Mouse (Mus musculus) embryonic facial prominence, embryonic 15.5 days (tissue): ENCODE results near the gene Rsbn1l. TPM values are rescaled to one million over a fixed set of nuclear protein-coding genes. Genes with fewer than 3 reads are reported as not detected.

Experiments used
- ATAC-seq: fragments of 200-750 bp; cut with Nextera tagmentation; 2 replicates; pipeline ENCODE4 v1.8.0; 2017; ENCODE audit warnings: low read depth, moderate TSS enrichment; ENCODE audit not compliant: insufficient number of reproducible peaks, low FRiP score, low TSS enrichment
- H3K27ac ChIP-seq: fragments of 300-500 bp; sonication (generic); replicated peaks from 2 replicates; pipeline ENCODE4 v1.5.1; 2015; ENCODE audit warnings: mild to moderate bottlenecking, inconsistent platforms
- H3K27me3 ChIP-seq: fragments of 300-500 bp; sonication (generic); 2 replicates; pipeline ENCODE4 v1.6.1; 2015; ENCODE audit warnings: inconsistent platforms
- H3K36me3 ChIP-seq: fragments of 300-500 bp; sonication (generic); 2 replicates; pipeline ENCODE4 v1.6.1; 2015; ENCODE audit warnings: mild to moderate bottlenecking, inconsistent platforms
- H3K4me1 ChIP-seq: fragments of 300-500 bp; sonication (generic); 2 replicates; pipeline ENCODE4 v1.6.1; 2015; ENCODE audit warnings: inconsistent platforms
- H3K4me2 ChIP-seq: fragments of 300-500 bp; sonication (generic); replicated peaks from 2 replicates; pipeline ENCODE4 v1.6.1; 2015; ENCODE audit warnings: mild to moderate bottlenecking, inconsistent platforms
- H3K4me3 ChIP-seq: fragments of 300-500 bp; sonication (generic); replicated peaks from 2 replicates; pipeline ENCODE4 v1.5.1; 2015; ENCODE audit warnings: mild to moderate bottlenecking, inconsistent platforms
- H3K9ac ChIP-seq: fragments of 300-500 bp; sonication (generic); 2 replicates; pipeline ENCODE4 v1.6.1; 2015; ENCODE audit warnings: inconsistent platforms
- H3K9me3 ChIP-seq: fragments of 300-500 bp; sonication (generic); replicated peaks from 2 replicates; pipeline ENCODE4 v1.6.1; 2016; ENCODE audit warnings: inconsistent platforms
- WGBS: fragments of 180-500 bp; shearing (Covaris S2); methylation state at CpG from one replicate; pipeline ENCODE4 v1.1.7; 2015; 5-methylcytosine and 5-hydroxymethylcytosine counted together
- polyA plus RNA-seq: library from polyadenylated mRNA; unstranded; fragments of >200 nt; fragmentation: Nextera tagmentation; extraction: Ambion mirVana; gene quantifications from 2 replicates; pipeline ENCODE4 v1.2.1, GENCODE M21; 2015

Gene Rsbn1l
- polyA plus RNA-seq, 1 experiment from 2014 or later: 4.8 TPM

DNA sequence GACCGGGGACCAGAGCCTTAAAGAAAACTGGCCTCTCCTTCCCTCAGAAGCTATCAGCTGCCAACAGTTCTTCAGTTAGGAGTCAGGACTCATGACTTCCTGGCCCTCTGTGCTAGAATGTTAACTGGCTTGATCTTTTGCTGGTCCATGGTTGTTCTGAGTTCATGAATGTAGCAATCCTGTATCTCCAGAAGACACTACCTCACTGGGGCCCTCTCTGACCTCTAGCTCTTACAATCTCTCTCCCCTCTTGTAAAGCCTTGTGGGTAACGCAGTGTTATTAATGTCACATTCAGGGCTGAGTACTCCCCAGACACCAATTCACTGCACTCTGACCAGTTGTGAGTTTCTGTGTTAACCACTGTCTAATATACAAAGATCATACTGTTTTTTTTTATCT is 51.6 kb downstream of the Rsbn1l start:
- H3K36me3 ChIP-seq: peaks cover 28% of the 10 kb centered on the region
- H3K4me3 ChIP-seq: no peak overlapping the region
- WGBS: 91% methylated on average over 2 of the region's 2 CpGs
- no peaks in the 10 kb centered on the region for H3K9me3 ChIP-seq
- no peak overlapping the region for H3K27ac ChIP-seq
- no peaks in the 10 kb centered on the region for H3K27me3 ChIP-seq
- H3K4me1 ChIP-seq: no peaks in the 10 kb centered on the region
- H3K9ac ChIP-seq: no peak overlapping the region
- no peak for ATAC-seq
- no peak overlapping the region for H3K4me2 ChIP-seq

GRCm38 (mm10) chr5:20897446-20898167 is 58.6 kb downstream of the Rsbn1l start:
- 89% methylated on average over 2 of the region's 2 CpGs for WGBS
- no peak for ATAC-seq
- Histone ChIP-seq H3K27ac (no peak overlapping the region), H3K4me2 (no peak overlapping the region), H3K36me3 (peaks cover 28% of the 10 kb centered on the region), H3K9me3 (no peaks in the 10 kb centered on the region), H3K4me3 (no peak overlapping the region), H3K4me1 (no peaks in the 10 kb centered on the region), H3K9ac (no peak overlapping the region), H3K27me3 (no peaks in the 10 kb centered on the region)

DNA sequence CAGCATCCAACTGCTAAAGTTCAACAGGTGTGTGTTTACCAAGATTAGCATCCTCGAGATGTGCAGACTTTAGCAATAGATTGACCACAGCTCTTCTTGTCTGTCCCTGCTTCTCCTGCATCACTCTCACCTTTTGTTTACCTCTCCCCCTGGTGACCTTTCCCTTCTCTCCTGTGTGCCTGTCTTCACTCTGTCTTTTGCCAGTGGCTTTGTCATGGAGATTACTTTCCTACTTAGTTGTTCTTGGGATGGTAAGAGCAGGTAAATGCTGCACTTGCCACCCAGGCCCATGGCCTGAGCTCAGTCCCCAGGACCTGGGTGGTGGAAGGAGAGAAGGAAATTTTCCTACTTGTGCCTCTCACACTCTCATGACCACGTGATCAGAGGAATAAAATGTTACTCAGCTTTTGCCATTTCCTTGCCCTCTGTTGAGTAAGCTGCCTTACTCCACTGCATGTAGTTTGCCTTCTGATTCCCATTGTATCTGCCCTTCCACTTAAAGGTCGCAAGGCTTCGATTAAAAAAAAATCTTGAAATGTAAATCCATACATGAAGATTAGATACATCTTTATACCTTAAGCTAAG is 72.1 kb downstream of the Rsbn1l start:
- 76% methylated on average over 4 of the region's 4 CpGs for WGBS
- no peak overlapping the region; the same call in 1 of the 2 replicates for H3K9ac ChIP-seq
- H3K27me3 ChIP-seq: no peaks in the 10 kb centered on the region
- H3K4me2 ChIP-seq: no peak overlapping the region
- no peaks in the 10 kb centered on the region for H3K9me3 ChIP-seq
- H3K27ac ChIP-seq: no peak overlapping the region
- H3K36me3 ChIP-seq: peaks cover 5% of the 10 kb centered on the region; the same call in 1 of the 2 replicates
- H3K4me1 ChIP-seq: peaks cover 15% of the 10 kb centered on the region
- H3K4me3 ChIP-seq: no peak overlapping the region
- no peak for ATAC-seq

GRCm38 (mm10) chr5:20881915-20882800 is 74.0 kb downstream of the Rsbn1l start, which contains the start of the genes Phtf2 and Tmem60:
TSS of gene Phtf2 (minus strand) at chr5:20882124.
TSS of gene Tmem60 (plus strand) at chr5:20882191.
- Histone ChIP-seq H3K4me1 (peaks cover 15% of the 10 kb centered on the region), H3K27ac (peak within 1 kb of the TSS; percentile 93), H3K9me3 (no peaks in the 10 kb centered on the region), H3K4me2 (peak within 1 kb of the TSS; percentile 60), H3K36me3 (peaks cover 5% of the 10 kb centered on the region; the same call in 1 of the 2 replicates), H3K4me3 (peak within 1 kb of the TSS; percentile 84), H3K9ac (peak within 1 kb of the TSS; percentile 78), H3K27me3 (no peaks in the 10 kb centered on the region)
- peak; percentile 99 for ATAC-seq
- WGBS: under 1% methylated on average over 92 of the region's 94 CpGs

- H3K9ac ChIP-seq: peak overlapping the region; percentile 75
- H3K4me3 ChIP-seq: peak overlapping the region; percentile 84
- no peaks in the 10 kb centered on the region for H3K27me3 ChIP-seq
- peak overlapping the region; percentile 93 for H3K27ac ChIP-seq
- ATAC-seq: peak; percentile 3; the same call in 1 of the 2 replicates
- 2% methylated on average over 42 of the region's 64 CpGs for WGBS
- peak overlapping the region; percentile 56 for H3K4me2 ChIP-seq
- no peaks in the 10 kb centered on the region for H3K9me3 ChIP-seq
- H3K4me1 ChIP-seq: peaks cover 15% of the 10 kb centered on the region
- peaks cover 5% of the 10 kb centered on the region; the same call in 1 of the 2 replicates for H3K36me3 ChIP-seq
Observed at GRCm38 (mm10) chr5:20880797-20881775, 75.1 kb downstream of the Rsbn1l start.

DNA sequence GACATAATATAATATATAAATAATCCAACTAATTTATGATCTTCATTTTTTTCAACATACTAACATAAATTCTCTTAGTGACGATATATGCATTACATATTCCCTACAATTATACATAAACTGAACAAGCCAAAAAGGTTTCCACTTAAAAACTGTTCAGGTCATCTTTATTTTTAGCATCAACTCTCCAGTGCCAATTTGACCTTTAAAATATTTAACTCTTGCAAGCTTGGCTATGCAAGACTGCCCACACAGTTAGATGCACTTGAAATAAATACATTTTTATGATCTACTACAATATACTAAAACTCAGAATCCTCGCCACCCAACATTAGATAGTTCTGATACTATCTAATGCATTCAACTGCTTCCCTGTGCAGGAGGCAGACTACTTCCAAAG is 75.8 kb downstream of the Rsbn1l start:
- no peaks in the 10 kb centered on the region for H3K9me3 ChIP-seq
- 70% methylated on average over 2 of the region's 2 CpGs for WGBS
- ATAC-seq: no peak
- H3K4me1 ChIP-seq: peaks cover 15% of the 10 kb centered on the region
- H3K36me3 ChIP-seq: 0 out of 2 replicates have a peak, but pooled peaks cover 3% of the 10 kb centered on the region
- H3K27ac ChIP-seq: no peak overlapping the region
- no peak overlapping the region for H3K9ac ChIP-seq
- H3K27me3 ChIP-seq: no peaks in the 10 kb centered on the region
- peak overlapping the region; percentile 84 for H3K4me3 ChIP-seq
- H3K4me2 ChIP-seq: peak overlapping the region; percentile 56

DNA sequence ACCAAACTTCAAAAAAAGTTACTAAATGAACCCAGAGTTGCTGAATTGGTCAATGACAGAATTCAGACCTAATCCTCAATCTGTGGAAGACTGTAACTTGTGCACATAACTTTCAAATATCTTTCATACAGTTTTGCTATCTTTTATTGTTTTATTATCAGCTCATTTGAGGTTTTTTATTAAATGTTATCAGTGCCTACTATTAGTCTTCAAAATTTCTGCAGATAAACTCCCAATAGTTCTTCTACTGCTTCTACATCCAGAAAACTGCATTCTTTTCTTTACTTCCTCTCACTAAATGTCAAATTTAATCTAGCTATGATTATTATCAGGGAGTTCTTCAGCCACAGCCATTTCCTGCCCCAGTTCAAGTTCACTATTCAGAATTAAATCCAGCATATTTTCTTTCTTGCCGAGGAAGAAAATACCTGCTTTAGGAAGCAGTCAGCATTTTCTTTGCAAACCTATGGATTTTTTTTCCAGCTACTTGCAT is 79.2 kb downstream of the Rsbn1l start:
- Histone ChIP-seq H3K27me3 (no peaks in the 10 kb centered on the region), H3K36me3 (no peaks in the 10 kb centered on the region), H3K4me1 (peaks cover 3% of the 10 kb centered on the region; the same call in 1 of the 2 replicates), H3K27ac (no peak overlapping the region), H3K9ac (no peak overlapping the region), H3K4me2 (no peak overlapping the region), H3K9me3 (no peaks in the 10 kb centered on the region), H3K4me3 (no peak overlapping the region)
- 28% methylated on average over 1 of the region's 1 CpGs for WGBS
- no peak for ATAC-seq

GRCm38 (mm10) chr5:20873146-20873545 is 83.1 kb downstream of the Rsbn1l start:
- Histone ChIP-seq H3K4me3 (no peak overlapping the region), H3K9ac (no peak overlapping the region), H3K9me3 (no peaks in the 10 kb centered on the region), H3K36me3 (no peaks in the 10 kb centered on the region), H3K4me2 (no peak overlapping the region), H3K27ac (no peak overlapping the region), H3K27me3 (no peaks in the 10 kb centered on the region), H3K4me1 (no peaks in the 10 kb centered on the region)
- WGBS: 88% methylated on average over 1 of the region's 1 CpGs
- no peak for ATAC-seq

GRCm38 (mm10) chr5:20865193-20865755 is 90.9 kb downstream of the Rsbn1l start:
- 53% methylated on average over 2 of the region's 2 CpGs for WGBS
- H3K27ac ChIP-seq: no peak overlapping the region
- H3K9ac ChIP-seq: no peak overlapping the region
- no peak overlapping the region for H3K4me3 ChIP-seq
- no peaks in the 10 kb centered on the region for H3K27me3 ChIP-seq
- no peak for ATAC-seq
- no peaks in the 10 kb centered on the region for H3K36me3 ChIP-seq
- no peaks in the 10 kb centered on the region for H3K9me3 ChIP-seq
- no peaks in the 10 kb centered on the region; the same call in 1 of the 2 replicates for H3K4me1 ChIP-seq
- H3K4me2 ChIP-seq: no peak overlapping the region
